Mouse (Mus musculus) neural tube, embryonic 11.5 days (tissue): ENCODE results near the gene Narf. TPM values are rescaled to one million over a fixed set of nuclear protein-coding genes. Genes with fewer than 3 reads are reported as not detected.

Experiments
- ATAC-seq: fragments of 200-750 bp; cut with Nextera tagmentation; 2 replicates; pipeline ENCODE4 v1.8.0; 2017; ENCODE audit warnings: moderate number of reproducible peaks, mild to moderate bottlenecking, moderate TSS enrichment, moderate library complexity; ENCODE audit not compliant: insufficient read depth, low FRiP score, low TSS enrichment
- DNase-seq: peaks from one replicate; pipeline ENCODE4 v3.0.0-alpha.2; 2015; ENCODE audit warnings: low spot score
- H3K27ac ChIP-seq: fragments of 300-500 bp; sonication (generic); 2 replicates; pipeline ENCODE4 v1.5.1; 2014; ENCODE audit warnings: low read depth, mild to moderate bottlenecking, low read length
- H3K27me3 ChIP-seq: fragments of 300-500 bp; sonication (generic); 2 replicates; pipeline ENCODE4 v1.6.1; 2014; ENCODE audit warnings: mild to moderate bottlenecking, low read length, mixed read lengths; ENCODE audit not compliant: control insufficient read depth, insufficient read depth
- H3K36me3 ChIP-seq: fragments of 300-500 bp; sonication (generic); 2 replicates; pipeline ENCODE4 v1.6.1; 2014; ENCODE audit warnings: mild to moderate bottlenecking, low read length, moderate library complexity, mixed read lengths; ENCODE audit not compliant: control insufficient read depth, insufficient read depth
- H3K4me1 ChIP-seq: fragments of 300-500 bp; sonication (generic); 2 replicates; pipeline ENCODE4 v1.6.1; 2014; ENCODE audit warnings: low read length, mixed read lengths; ENCODE audit not compliant: control insufficient read depth, insufficient read depth
- H3K4me2 ChIP-seq: fragments of 300-500 bp; sonication (generic); 2 replicates; pipeline ENCODE4 v1.6.1; 2014; ENCODE audit warnings: low read depth, mild to moderate bottlenecking, moderate library complexity
- H3K4me3 ChIP-seq: fragments of 300-500 bp; sonication (generic); 2 replicates; pipeline ENCODE4 v1.5.1; 2014; ENCODE audit warnings: low read depth, low read length
- H3K9ac ChIP-seq: fragments of 300-500 bp; sonication (generic); 2 replicates; pipeline ENCODE4 v1.6.1; 2014; ENCODE audit warnings: mild to moderate bottlenecking, low read length
- H3K9me3 ChIP-seq: fragments of 300-500 bp; sonication (generic); 2 replicates; pipeline ENCODE4 v1.6.1; 2016; ENCODE audit warnings: low read length; ENCODE audit not compliant: control insufficient read depth
- WGBS: fragments of 180-500 bp; shearing (Covaris S2); extraction: QIAGEN DNeasy Blood & Tissue Kit; methylation state at CpG from one replicate; pipeline ENCODE4 v1.1.7; 2014; 5-methylcytosine and 5-hydroxymethylcytosine counted together
- polyA plus RNA-seq: library from polyadenylated mRNA; unstranded; fragments of >200 nt; fragmentation: Nextera tagmentation; extraction: Ambion mirVana; gene quantifications from 2 replicates; pipeline ENCODE4 v1.2.1, GENCODE M21; 2014

Gene Narf
- 77.8 and 87.0 TPM in 2 replicates for polyA plus RNA-seq

DNA sequence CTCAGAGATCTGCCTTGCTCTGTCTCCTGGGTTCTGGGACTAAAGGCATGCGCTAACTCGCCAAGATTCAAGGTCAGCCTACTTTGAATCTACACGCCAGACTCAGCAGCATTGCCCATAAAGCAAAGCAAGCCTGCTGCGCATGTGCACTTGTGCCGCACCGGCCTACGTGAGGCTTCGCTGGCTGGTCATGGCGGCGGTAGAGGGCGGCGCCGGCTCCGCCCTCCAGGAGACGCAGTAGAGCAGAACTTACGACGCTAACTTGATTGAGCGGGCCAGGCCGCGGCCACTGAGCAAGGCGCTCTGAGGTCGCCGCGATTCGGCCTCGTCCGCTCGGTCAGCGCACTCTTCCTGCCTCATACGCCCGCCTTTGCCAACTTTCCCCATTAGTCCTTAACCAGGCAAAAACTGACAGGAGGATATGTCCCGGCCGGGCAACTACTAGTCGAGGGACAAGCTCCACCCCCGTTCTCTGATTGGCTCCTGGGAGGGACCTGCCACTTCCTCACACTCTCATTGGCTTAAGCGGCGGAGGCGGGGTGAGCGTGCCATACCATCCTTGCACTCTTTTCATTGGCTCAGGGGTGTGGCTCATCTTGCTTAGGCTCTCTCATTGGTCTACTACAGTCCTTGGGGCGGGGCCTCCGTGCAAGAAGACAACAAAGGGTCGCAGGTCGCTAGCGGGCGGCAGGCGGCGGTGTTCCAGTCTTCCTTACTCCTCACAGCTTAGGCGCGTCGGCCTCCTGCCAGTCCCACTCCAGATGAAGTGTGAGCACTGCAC, at the start of gene Narf:
Gene Narf (plus strand): TSS at position 690 of the 781 bp plus-strand sequence.
- Histone ChIP-seq H3K4me1 (peaks cover 16% of the 10 kb centered on the region), H3K9ac (peak within 1 kb of the TSS; percentile 83), H3K27ac (peak within 1 kb of the TSS; percentile 97), H3K4me3 (peak within 1 kb of the TSS; percentile 76), H3K4me2 (peak within 1 kb of the TSS; percentile 61), H3K9me3 (no peaks in the 10 kb centered on the region), H3K36me3 (peaks cover 2% of the 10 kb centered on the region), H3K27me3 (no peaks in the 10 kb centered on the region)
- ATAC-seq = peak; percentile 100
- under 1% methylated on average over 50 of the region's 50 CpGs for WGBS
- DNase-seq = peak; percentile 99

- no peak for ATAC-seq
- WGBS = 90% methylated on average over 3 of the region's 3 CpGs
These were observed 47.4 kb upstream of the Narf start for GRCm38 (mm10) chr11:121189681-121190080.

DNA sequence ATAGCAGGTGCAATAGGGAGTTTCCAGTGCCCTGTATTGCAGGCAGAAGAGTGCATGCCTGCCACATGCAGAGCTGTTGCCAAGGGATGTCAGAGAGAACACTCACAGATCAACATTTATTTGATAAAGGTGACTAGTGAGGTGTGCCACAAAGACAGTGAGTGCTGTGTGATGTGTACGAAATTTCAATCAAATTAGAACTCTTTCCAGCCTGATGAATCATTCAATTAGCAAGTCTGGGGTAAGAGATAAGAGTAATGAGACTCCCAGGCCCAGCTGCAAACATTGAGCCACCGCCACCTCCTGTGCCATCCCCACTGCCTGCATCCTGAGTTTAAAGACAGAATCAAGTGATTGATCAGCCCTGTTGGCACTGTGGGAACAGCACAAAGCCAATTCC, 44.3 kb upstream of the Narf start:
- H3K4me2 ChIP-seq = no peak overlapping the region
- no peaks in the 10 kb centered on the region for H3K27me3 ChIP-seq
- WGBS = 75% methylated on average over 2 of the region's 2 CpGs
- no peaks in the 10 kb centered on the region for H3K4me1 ChIP-seq
- no peaks in the 10 kb centered on the region for H3K36me3 ChIP-seq
- no peaks in the 10 kb centered on the region for H3K9me3 ChIP-seq
- H3K27ac ChIP-seq = no peak overlapping the region
- H3K4me3 ChIP-seq = no peak overlapping the region
- no peak for DNase-seq
- no peak overlapping the region for H3K9ac ChIP-seq
- ATAC-seq = no peak

More at GRCm38 (mm10) chr11:121189681-121190080, 47.4 kb upstream of the Narf start:
- H3K27ac ChIP-seq = no peak overlapping the region
- no peak overlapping the region for H3K9ac ChIP-seq
- no peak for DNase-seq
- H3K27me3 ChIP-seq = no peaks in the 10 kb centered on the region
- no peak overlapping the region for H3K4me2 ChIP-seq
- H3K36me3 ChIP-seq = no peaks in the 10 kb centered on the region
- no peaks in the 10 kb centered on the region for H3K9me3 ChIP-seq
- H3K4me3 ChIP-seq = no peak overlapping the region
- H3K4me1 ChIP-seq = no peaks in the 10 kb centered on the region

DNA sequence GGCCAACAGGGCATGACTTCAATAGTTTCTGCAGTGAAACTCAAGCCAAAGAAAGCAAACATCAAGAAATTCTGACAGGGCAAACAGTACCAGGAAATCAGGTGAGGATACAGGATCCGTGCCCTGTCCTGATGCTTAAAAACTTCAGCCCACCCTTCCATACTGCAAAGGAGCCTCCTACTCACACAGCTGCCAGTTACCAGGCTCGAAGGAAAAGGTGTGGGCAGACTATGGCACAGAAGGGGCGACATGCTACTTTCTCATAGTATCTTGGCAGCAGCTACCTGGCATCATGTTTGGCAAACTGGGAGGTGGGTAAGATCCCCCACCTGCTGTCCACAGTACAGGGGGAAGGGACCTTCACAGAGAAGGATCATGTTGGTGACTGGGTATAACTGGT, 43.6 kb upstream of the Narf start:
- H3K36me3 ChIP-seq = no peaks in the 10 kb centered on the region
- H3K4me2 ChIP-seq = no peak overlapping the region
- ATAC-seq = no peak
- H3K4me1 ChIP-seq = no peaks in the 10 kb centered on the region
- no peak overlapping the region for H3K9ac ChIP-seq
- WGBS = 80% methylated on average over 3 of the region's 3 CpGs
- H3K27me3 ChIP-seq = no peaks in the 10 kb centered on the region
- H3K9me3 ChIP-seq = no peaks in the 10 kb centered on the region
- H3K4me3 ChIP-seq = no peak overlapping the region
- no peak for DNase-seq
- H3K27ac ChIP-seq = no peak overlapping the region

- Histone ChIP-seq H3K4me2 (no peak overlapping the region), H3K36me3 (no peaks in the 10 kb centered on the region), H3K4me3 (no peak overlapping the region), H3K27me3 (no peaks in the 10 kb centered on the region), H3K27ac (no peak overlapping the region), H3K4me1 (no peaks in the 10 kb centered on the region), H3K9me3 (no peaks in the 10 kb centered on the region), H3K9ac (no peak overlapping the region)
- no peak for DNase-seq
- 65% methylated on average over 2 of the region's 2 CpGs for WGBS
- no peak for ATAC-seq
These were observed 38.4 kb upstream of the Narf start for GRCm38 (mm10) chr11:121198622-121199021.

- H3K4me3 ChIP-seq = no peak overlapping the region
- H3K4me2 ChIP-seq = no peak overlapping the region
- H3K9ac ChIP-seq = no peak overlapping the region
- no peaks in the 10 kb centered on the region for H3K9me3 ChIP-seq
- no peaks in the 10 kb centered on the region for H3K36me3 ChIP-seq
- DNase-seq (no peak), ATAC-seq (no peak)
- H3K27ac ChIP-seq = no peak overlapping the region
- WGBS = 83% methylated on average over 4 of the region's 4 CpGs
- no peaks in the 10 kb centered on the region for H3K4me1 ChIP-seq
- no peaks in the 10 kb centered on the region for H3K27me3 ChIP-seq
These were observed 37.2 kb upstream of the Narf start for GRCm38 (mm10) chr11:121199851-121200250.

- no peak for ATAC-seq
These were observed 36.3 kb upstream of the Narf start for GRCm38 (mm10) chr11:121200781-121201180.

GRCm38 (mm10) chr11:121201436-121202198, 35.4 kb upstream of the Narf start:
- H3K27me3 ChIP-seq = no peaks in the 10 kb centered on the region
- no peaks in the 10 kb centered on the region for H3K36me3 ChIP-seq
- ATAC-seq = no peak
- 72% methylated on average over 11 of the region's 11 CpGs for WGBS
- no peak overlapping the region for H3K27ac ChIP-seq
- no peak overlapping the region for H3K4me3 ChIP-seq
- H3K9me3 ChIP-seq = no peaks in the 10 kb centered on the region
- peak; percentile 16 for DNase-seq
- H3K9ac ChIP-seq = no peak overlapping the region
- no peak overlapping the region for H3K4me2 ChIP-seq
- no peaks in the 10 kb centered on the region for H3K4me1 ChIP-seq

More at GRCm38 (mm10) chr11:121200781-121201180, 36.3 kb upstream of the Narf start:
- no peak overlapping the region for H3K27ac ChIP-seq
- H3K4me2 ChIP-seq = no peak overlapping the region
- WGBS = 90% methylated on average over 6 of the region's 6 CpGs
- no peak for DNase-seq
- no peaks in the 10 kb centered on the region for H3K36me3 ChIP-seq
- H3K4me3 ChIP-seq = no peak overlapping the region
- H3K4me1 ChIP-seq = no peaks in the 10 kb centered on the region
- H3K9me3 ChIP-seq = no peaks in the 10 kb centered on the region
- no peaks in the 10 kb centered on the region for H3K27me3 ChIP-seq
- H3K9ac ChIP-seq = no peak overlapping the region
